Mouse (Mus musculus) right cerebral cortex, postnatal 36 days (tissue): ENCODE data around the gene Nkain4.

Experiments
- DNase-seq, 2 experiments: peaks; one replicate each; pipeline ENCODE4 v3.0.0; 2022; ENCODE audit warnings: low spot score in 2 of 2, mixed read lengths in 1 of 2

Gene Nkain4

GRCm38 (mm10) chr2:180952731-180953171 is 1.7 kb downstream of the Nkain4 start:
- peak; percentile 30 to 41 for DNase-seq

GRCm38 (mm10) chr2:180949947-180950346 is 4.6 kb downstream of the Nkain4 start:
- DNase-seq, result no peak

GRCm38 (mm10) chr2:180941869-180942268 is 12.6 kb downstream of the Nkain4 start:
- DNase-seq, result no peak

- no peak for DNase-seq
These were observed 14.3 kb downstream of the Nkain4 start for GRCm38 (mm10) chr2:180940187-180940586.

GRCm38 (mm10) chr2:180932418-180932817 is 22.1 kb downstream of the Nkain4 start:
- no peak for DNase-seq

GRCm38 (mm10) chr2:180928723-180929122 is 25.8 kb downstream of the Nkain4 start, which contains the start of gene Birc7:
Birc7 (plus strand) TSS chr2:180929023.
- DNase-seq, result no peak

GRCm38 (mm10) chr2:180925176-180925575 is 29.3 kb downstream of the Nkain4 start:
- DNase-seq, result peak; percentile 28 to 40

GRCm38 (mm10) chr2:180922739-180923138 is 31.8 kb downstream of the Nkain4 start:
- no peak for DNase-seq

GRCm38 (mm10) chr2:180920810-180921400 is 33.6 kb downstream of the Nkain4 start, which contains the start of gene Ythdf1:
Ythdf1 (minus strand) TSS chr2:180920949.
- peak; percentile 92 to 93 for DNase-seq

- DNase-seq, result no peak
These were observed 34.3 kb downstream of the Nkain4 start for GRCm38 (mm10) chr2:180919913-180920809.

- DNase-seq, result no peak
These were observed 38.5 kb downstream of the Nkain4 start for GRCm38 (mm10) chr2:180915886-180916433.

GRCm38 (mm10) chr2:180910928-180911327 is 43.6 kb downstream of the Nkain4 start:
- no peak for DNase-seq

- no peak for DNase-seq
These were observed 48.8 kb downstream of the Nkain4 start for GRCm38 (mm10) chr2:180905556-180906221.

- peak in 1 of 2 experiments; percentile 39 for DNase-seq
These were observed 49.9 kb downstream of the Nkain4 start for GRCm38 (mm10) chr2:180904435-180905208.

GRCm38 (mm10) chr2:180902086-180902485 is 52.4 kb downstream of the Nkain4 start:
- no peak for DNase-seq

- no peak for DNase-seq
These were observed 56.6 kb downstream of the Nkain4 start for GRCm38 (mm10) chr2:180897857-180898256.

GRCm38 (mm10) chr2:180896819-180897625 is 57.5 kb downstream of the Nkain4 start:
- DNase-seq, result peak in 1 of 2 experiments; percentile 46

- DNase-seq, result no peak
These were observed 58.5 kb downstream of the Nkain4 start for GRCm38 (mm10) chr2:180895837-180896525.

GRCm38 (mm10) chr2:180895321-180895720 is 59.2 kb downstream of the Nkain4 start:
- DNase-seq, result no peak

GRCm38 (mm10) chr2:180894734-180895133 is 59.8 kb downstream of the Nkain4 start:
- DNase-seq, result peak; percentile 92 to 94
